Mouse (Mus musculus) forelimb bud, embryonic 11.5 days (tissue): Measurements from ENCODE around the gene Cct2.

Experiments used
- DNase-seq: peaks from one replicate; pipeline ENCODE4 v3.0.0-alpha.2; 2012; ENCODE audit warnings: low read depth, low spot score

The Cct2 gene

DNA sequence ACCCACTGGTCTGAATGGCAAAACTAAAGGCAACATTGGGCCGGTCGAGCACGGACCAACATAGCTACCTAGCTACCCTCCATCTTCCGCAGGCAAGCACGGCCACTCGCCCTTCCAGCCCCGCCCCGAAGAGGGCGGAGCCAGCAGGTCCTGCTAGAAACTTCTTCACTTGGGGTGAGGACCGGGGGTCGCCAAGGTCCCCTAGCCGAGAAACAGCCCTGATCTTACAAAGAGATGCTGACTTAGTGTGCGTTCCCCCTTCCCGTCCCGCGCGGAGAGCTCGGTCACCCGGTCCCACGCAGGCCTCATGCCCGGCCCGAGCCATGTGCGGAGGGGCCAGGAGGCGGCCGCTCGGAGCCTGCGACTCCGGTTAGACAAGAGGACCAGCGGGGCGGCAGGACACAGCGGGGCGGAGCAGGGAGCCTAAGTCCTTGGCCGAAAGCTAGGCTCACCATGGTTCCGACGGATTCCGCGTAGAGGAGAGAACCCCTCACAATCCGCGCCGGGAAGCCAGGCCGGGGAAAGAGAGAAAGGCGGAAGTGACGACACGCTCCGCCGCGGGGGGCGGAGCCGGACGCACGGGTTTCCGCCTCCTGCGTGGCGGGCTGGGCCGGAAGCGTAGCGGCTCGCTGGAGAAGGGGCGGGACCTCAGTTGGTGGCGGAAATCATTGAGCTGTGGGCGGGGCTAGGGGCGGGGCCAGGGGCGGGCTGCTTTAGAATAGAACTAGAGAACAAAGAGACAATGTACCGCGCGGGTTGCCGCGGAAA lies at the start of gene Cct2:
Gene Cct2, minus strand, starts transcription at position 561 of the 768 bp plus-strand sequence.
- peak; percentile 98 for DNase-seq

DNA sequence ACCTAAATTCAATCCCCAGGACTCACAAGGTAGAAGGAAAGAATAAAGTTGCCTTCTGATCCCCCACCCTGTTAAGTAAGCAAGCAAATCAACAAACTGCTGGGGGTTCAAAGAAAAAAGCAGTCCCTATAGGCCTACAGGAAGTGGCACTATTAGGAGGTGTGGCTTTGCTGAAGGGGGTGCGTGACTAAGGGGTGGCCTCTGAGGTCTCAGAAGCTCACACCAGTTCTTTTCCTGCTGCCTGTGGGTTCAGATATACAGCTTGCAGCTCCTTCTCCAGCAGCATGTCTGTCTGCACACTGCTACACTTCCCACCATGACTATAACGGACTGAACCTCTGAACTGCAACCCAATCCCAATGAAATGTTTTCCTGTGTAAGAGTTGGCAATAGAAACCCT lies 48.9 kb upstream of the Cct2 start:
- peak; percentile 27 for DNase-seq

DNA sequence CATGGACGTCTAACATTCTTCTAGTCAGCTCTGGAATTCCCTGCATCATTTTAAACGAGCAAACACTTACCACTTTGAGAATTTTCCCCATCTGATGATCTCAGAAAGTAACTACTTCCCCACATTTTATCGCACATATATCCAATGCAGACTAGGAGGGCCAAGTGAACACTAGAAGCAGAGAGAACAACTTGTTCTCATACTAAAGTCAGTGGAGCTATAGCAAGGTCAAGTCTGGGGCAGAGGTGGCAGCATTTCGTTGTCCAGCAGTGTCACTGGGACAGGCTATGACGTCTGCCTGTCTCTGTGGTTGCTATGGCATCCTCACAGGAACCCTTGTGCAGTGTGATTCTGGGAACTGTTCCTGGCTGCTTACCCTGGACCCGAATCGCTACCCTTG lies 47.8 kb upstream of the Cct2 start:
- no peak for DNase-seq

DNA sequence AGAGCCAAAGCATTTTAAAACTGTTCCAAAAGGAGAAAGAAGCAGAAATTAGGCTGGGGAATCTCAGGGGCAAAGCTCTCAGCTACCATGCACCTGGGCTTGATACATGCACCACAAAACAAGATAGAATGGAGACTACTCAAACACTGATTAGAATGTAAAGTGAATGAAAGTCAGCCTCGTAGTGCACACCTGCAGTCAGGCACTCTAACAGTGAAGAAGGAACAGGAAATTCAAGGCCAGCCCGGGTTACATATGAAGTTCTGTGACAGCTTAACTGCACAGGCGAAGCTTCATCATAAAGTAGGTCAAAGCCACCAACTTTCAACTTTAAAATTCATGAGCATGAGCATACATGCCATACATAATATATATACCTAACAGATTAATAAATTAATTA lies 46.7 kb upstream of the Cct2 start:
- no peak for DNase-seq

DNA sequence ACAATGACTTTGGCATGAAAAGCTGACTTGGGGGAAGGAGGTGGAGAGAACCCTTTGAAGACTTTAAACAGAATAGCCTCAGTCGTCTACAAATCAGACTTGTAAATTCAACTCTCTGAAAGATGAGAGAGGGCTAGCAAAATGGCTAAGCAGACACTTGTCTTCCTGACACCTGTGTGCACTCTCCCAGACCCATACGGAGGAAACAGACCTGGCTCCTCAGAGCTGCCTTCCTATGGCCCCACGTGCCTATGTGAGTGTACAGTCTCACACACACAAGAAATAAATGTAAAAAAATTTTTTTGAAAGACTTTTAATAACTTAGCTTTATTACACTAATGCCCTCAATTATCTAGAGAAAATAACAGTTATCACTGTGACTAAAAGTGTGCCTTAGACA lies 43.1 kb upstream of the Cct2 start:
- DNase-seq = no peak

DNA sequence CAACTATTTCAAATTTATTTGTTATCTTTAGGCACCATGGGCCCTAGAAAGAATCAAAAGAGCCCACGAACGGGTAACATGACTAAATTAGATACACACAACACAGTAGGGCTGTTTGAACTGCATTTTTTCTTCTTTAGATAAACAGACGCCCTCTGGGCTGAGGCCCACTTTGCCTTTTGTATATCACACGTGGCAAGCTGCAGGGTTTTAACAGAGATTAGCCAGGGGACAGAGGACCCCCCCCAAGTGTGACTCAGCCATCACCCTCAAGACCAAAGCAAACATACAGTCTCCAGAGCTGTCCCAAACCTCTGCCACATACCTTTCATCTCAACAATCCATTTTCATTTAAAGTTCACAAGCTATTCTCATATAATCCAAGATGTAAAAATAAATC lies 42.6 kb upstream of the Cct2 start:
- no peak for DNase-seq

DNA sequence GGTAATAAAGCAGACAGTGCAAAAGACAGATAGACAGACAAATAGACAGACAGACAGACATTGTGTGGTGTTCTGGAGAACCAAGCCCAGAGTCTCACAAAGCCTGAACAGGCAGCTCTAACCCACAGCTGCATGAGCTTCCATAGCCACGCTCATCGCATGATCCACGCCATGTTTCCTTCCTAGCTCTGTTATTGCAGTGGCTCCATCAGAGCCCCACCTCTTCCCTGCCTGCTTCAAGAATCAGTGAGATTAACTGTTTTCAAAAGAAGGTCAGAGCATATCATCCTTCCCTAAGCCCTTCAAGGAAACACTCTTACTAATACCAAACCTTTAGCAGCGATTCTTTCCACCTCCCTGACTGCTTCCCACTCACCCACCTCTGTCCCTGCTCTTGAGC lies 41.4 kb upstream of the Cct2 start:
- no peak for DNase-seq

DNA sequence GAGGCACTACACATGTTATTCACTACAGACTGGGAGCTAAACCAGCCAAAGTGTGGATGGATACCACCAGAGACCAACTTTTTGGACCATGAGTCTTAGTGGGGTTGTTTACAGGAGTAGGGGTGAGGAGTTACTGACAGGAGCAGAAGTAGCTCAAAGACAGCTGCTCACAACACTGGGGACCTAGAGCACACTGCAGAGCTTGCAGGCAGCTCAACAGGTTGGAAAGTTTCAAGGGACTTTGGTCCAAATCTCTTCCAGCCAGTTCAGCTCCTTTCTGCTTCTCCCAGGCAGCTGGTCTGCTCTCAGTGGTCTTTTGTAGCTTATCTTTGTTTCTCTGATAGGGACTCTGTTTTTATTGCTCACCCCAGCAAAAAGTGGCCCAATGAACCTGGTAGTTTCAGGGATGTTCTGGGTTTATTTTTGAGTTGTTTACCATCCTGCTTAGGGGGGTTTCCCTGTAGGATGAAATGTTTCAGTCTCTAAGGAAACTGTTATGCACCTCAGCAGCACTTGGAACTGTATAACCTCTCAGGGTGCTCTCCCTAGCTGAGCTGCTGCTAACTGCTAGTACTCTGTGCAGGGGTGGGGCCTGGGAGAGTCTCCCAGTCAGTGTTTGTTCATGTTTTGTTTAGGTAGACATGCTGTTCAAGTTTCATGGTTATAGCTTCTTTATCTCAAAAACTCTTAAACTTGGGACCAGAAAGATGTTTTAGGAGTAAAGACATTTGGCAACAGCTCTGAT lies 40.4 kb upstream of the Cct2 start:
- DNase-seq = no peak

DNA sequence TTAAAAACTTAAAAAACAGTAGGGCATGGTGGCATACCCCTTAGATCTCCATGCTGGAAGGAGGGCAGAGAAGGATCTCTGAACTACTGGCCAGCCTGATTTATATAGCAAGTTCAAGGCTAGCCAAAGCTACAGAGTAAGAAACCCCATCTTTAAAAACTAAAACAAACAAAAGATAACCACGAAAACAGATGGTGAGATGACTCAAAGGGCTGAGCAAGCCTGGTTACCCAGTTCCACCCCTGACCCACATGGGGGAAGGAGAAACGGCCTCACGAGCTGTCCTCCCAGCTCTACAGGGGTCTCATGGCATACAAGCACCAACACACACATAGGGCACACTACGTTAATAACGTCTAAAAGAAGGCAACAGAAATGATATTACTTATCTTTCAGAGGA lies 36.6 kb upstream of the Cct2 start:
- DNase-seq = no peak

DNA sequence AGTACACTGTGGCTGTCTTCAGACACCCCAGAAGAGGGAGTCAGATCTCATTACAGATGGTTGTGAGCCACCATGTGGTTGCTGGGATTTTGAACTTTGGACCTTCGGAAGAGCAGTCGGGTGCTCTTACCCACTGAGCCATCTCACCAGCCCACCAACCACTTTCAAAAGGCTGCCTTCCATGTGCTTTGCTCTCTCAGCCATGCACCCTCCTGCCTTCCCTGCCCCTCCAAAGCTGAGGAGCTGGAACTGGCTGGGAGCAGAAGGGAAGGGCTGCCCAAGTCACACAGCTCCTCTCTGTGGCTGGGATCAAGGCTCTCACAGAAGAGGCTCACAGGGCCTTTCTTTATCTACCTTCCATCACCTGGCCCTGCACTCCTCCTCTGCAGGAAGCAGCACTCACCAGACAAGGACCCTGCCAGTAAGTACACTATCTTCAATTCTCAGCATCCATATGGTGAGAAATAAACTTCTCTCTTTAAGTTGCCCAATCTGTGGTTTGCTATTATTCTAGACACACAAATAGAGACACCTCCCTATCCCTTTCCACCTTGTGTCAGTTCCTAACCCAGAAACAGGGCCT lies 33.6 kb upstream of the Cct2 start:
- DNase-seq = no peak

DNA sequence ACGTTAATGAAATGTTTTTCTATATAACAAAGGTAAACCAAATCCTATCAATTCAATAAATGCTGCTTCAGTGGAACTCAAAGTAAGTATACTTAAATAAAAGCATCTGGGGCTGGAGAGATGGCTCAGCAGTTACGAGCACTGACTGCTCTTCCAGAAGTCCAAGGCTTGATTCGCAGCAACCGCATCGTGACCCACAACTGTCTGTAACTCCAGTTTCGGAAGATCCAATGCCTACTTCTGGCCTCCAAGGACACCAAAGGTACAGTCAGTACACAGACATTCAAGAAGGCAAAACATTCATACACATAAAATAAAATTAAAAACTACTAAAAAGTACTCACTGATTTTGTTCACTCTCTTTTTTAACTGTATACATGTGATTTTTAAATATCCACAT lies 32.5 kb upstream of the Cct2 start:
- DNase-seq = no peak

DNA sequence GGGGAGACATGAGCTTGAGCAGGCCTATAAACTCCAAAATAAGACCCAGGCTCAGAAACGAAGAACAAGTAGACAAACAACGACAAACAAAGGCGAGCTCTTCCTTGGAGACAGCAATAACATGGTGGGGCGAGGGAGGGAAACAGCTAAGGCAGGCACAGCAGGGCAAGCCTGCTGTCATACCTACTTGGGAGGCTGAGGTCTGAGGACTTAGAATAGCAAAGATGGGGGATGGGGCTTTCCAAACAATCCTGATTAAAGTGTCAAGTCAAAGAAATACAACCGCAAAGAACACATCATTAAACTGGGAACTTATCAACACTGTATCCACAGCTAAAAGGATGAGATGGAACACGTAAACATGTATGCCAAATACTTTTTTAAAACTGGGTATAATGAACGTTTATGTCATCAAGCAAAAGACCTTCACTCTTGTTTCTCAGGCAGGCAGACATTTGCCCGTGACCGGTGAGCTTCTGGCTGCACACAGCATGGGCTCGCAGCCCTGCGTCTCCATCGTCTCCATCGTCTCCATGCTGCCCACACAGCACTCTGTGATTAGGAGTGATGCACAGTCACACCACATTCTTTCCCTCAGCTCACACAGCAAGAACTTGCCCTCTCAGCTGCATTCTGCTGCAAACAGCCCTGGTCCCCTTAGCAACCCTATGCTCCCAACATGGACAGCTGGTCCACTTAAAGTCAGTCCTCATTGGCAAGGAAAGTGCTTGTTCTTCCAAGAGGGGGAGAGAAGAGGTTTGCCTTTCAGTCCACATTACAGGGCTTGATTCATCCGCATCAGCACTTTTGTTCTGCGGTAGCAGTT lies 31.1 kb upstream of the Cct2 start:
- DNase-seq = peak; percentile 31

DNA sequence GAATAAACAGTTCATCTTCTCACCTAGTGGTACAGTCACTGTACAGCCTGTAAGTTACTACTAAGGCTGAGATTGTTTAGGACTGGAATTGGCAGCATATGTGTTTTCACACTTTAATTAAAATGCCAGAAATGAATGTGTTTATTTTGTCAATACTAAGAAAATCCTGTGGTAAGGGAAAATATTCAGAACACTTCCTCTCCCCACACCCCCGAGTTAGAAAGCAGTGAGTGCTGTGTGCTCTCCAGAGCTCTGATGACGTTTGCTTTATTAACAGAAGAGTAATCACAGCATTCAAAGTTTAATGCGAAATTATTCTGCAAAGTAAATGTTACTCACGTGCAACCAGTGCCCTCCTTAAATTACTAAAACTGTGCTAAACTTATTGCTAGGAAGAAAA lies 26.0 kb upstream of the Cct2 start:
- DNase-seq = no peak

DNA sequence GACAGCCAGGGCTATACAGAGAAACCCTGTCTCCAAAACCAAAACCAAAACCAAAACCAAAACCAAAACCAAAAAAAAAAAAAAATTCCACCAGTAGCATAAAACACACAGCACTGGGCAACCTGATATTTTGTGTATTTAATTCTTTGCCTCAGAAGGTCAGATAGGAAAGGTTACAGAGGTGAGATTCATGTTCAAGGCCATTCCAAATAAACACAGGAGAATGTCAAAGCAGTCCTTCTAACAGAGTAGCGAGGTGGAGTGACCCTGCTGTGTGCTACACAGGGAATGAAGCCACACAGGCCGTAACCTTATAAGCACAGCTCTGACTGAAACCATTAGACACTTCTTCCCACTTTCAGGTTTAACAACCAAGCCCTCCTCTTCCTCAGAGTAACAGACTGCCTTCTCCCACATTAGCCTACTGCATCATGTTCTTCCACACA lies 18.3 kb upstream of the Cct2 start:
- no peak for DNase-seq

DNA sequence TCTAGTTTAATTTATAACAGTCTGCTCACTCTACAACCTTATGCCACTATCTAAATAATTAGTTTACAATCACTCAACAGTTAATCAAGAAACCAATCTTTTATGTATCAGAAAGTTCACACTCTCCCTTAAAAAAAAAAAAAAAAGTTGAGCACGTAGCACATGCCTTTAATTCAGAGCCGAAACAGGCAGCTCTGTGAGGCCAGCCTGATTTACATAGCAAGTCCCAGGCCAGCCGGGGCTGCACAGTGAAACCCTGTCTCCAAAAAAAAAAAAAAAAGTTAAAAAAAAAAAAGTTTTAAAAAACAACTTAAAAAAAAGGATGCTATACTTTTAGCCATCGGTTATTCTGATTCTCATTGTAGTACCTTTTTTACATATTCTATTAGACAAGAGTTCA lies 17.7 kb upstream of the Cct2 start:
- DNase-seq = no peak

DNA sequence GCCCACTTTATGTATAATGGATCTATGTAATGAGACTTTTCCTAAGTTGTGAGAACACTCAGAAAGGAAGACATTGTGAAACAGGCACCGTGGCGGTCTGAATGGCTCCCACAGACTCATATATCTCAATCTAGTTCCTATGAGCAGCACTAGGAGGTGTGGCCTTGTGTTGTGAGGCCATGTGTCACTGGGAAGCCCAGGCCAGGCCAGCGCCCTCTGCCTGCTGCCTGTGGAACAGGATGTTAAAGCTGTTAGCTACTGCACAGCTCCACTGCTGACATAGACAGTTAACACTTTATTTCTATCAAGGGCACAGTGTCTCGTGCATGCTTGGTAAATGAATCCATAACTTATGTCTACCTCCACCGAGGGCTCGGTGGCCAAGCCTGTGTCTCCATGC lies 14.7 kb upstream of the Cct2 start:
- peak; percentile 18 for DNase-seq

DNA sequence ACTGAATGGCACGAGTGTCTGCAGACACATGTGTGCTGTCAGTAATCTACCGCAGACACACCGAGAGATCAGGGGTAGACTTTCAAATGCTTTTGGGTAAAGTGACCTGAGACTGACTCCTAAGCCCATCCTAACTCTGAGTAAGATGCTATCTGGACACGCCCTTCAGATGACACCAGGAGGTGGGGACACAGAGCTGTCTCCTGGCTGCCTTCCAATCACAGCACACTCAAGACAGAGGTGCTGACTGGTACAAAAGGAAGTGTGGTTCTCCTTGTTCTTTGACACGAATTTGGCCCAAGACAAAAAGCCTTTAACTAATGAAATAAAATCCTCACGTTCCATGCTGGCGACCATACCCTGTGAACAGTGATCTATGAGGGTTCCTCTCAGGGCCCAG lies 9.6 kb upstream of the Cct2 start:
- no peak for DNase-seq

DNA sequence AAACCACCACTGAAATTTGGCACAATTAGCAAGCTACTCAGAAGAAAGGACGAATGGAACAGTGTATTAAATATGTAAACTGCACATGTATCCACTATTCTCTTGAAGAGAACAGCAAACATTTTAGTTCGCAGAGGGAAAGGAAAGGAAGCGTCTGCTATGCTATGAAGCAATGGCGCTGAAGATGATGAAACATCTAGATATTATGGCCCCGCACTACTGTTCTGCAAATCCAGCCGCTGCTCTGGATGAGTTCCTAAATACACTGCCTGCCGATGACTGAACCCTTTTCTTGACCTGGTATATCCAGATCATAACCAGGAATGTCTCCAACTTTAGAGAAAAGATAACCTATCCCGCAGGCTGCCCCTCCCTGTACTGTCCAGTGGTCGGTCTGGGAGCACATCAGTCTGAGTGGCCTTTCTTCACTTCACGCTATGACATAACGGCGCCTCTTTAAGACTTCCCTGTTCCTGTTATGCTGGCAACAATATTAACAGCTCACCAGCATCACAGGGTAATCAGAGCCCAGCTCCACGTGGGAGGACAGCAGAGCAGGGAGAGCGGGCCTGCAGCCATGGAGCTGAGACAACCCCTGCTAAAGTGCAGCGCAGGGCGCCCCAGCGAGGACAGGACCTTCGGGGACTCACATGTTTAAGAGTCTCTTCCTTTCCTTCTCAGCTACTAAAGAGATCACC lies 8.7 kb upstream of the Cct2 start:
- no peak for DNase-seq

DNA sequence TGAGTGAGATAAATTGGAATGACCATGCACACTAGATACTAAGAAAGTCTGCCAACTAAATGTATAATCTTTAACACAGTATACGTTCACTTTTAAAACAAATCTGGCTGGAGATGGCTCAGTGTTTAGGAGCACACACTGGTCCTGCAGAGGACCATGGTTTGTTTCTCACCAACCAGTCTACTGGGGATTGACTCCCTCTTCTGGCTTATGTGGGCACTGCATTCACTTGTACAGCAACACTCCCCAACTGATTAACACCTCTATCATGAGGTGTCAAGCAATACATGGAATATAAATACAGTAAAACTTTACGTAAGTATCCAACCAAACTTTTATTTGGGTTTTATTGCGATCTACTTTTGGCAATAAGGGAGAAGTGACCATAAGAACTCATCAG lies 5.5 kb upstream of the Cct2 start:
- DNase-seq = no peak

DNA sequence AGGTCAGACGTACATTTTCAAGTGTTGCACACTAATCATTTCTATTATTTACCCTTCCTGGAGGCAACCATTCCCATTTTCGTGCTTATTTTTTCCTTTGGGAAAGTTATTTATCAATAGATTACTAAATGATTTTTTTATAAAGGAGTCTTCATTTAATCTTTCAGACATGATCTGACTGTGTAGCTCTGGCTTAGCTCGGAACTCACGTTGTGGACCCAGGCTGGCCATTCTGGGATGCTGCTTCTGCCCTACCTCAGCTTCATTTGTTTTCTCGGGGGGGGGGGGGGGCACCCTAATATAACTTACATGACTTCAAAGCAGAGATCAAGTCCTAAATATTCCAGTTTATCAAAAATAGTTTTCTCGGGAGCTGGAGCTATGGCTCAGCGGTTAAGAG lies 462 bp upstream of the Cct2 start:
- no peak for DNase-seq

DNA sequence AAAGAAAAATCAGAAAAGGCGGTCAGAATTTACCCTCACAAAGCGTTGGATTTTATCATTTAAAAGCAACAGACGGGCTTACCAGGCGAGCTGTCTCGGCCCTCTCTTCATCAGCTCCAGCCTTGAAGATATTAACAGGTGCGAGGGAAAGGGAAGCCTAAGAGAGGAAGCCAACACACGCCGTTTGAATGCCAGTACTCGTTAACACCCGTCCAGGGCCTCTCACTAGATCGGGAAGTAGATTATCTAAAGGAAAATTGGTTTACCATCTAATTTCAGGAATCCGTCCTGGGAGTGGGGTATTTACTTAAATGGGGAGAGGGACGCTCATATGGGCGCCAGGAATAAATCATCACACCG lies 740 bp downstream of the Cct2 start:
- DNase-seq = no peak

DNA sequence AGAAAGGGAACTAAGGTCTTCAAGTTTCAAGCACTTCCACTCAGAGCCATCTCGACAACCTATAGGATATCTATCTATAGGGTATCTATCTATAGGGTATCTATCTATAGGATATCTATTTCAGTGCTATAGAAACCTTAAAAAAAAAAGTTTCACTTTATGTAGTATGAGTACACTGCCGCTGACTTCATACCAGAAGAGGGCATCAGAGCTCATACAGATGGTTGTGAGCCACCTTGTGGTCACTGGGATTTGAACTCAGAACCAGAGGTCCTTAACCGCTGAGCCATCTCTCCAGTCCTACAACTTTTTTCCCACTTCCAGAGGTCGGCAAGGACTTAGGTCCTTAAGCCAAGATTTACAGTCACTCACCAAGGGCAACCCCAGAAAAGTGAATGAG lies 7.9 kb downstream of the Cct2 start:
- DNase-seq = no peak
